Comparison of ENCODE assay signal across 8 mouse cellular contexts in the genomic region with DNA sequence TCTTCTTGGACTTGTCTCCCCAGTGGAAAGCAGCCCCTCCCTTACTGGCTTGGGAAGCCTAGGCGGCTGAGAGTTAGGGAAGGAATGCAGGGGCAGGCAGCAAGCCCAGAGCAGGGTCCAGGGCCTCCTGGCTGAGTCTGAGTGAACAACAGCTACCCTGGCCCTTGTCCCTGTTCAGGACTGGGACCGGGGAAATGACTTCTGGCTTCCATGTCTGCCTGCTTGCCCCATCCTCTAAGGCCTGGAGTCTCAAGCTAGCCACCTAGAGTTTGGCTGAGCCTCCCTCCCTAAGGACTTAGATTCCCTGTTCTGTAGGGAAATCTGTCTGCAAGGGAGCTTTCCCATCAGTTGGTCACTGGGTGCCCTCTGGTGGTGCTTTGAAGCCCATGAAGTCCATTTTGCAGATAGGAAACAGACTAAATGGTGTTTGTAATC. TPM values are rescaled to one million over a fixed set of nuclear protein-coding genes. Genes with fewer than 3 reads are reported as not detected.
DNase-seq lines count a peak whose midpoint lies in the region; ATAC-seq and TF ChIP-seq lines count a peak whose summit lies in the region.

No protein-coding gene starts in this region.

- H3K4me2 ChIP-seq in hindbrain, embryonic 13.5 days = no peak overlapping the region
- peak overlapping the region; percentile 90; the same call in 1 of the 2 replicates for H3K4me2 ChIP-seq in embryonic facial prominence, embryonic 14.5 days (ENCODE audit: low read depth, low read length)
- no peak overlapping the region for H3K4me2 ChIP-seq in hindbrain, postnatal 0 days (ENCODE audit: low read depth, low read length)
- peak overlapping the region; percentile 73 for H3K4me2 ChIP-seq in myocyte (ENCODE audit: low read depth)

- H3K79me2 ChIP-seq in myocyte (ENCODE audit: control insufficient read depth, insufficient read depth) = no peaks in the 10 kb centered on the region

- H3K27ac ChIP-seq in hindbrain, embryonic 10.5 days = no peak overlapping the region
- H3K27ac ChIP-seq in hindbrain, embryonic 13.5 days = no peak overlapping the region
- H3K27ac ChIP-seq in embryonic facial prominence, embryonic 14.5 days (replicated peaks; ENCODE audit: low read depth, low read length) = no peak overlapping the region
- peak overlapping the region; percentile 26; the same call in 1 of the 2 replicates for H3K27ac ChIP-seq in hindbrain, postnatal 0 days

- 9% methylated on average over 2 of the region's 2 CpGs for WGBS in hindbrain, embryonic 10.5 days
- 14% methylated on average over 2 of the region's 2 CpGs for WGBS in hindbrain, embryonic 13.5 days
- WGBS in embryonic facial prominence, embryonic 14.5 days = 8% methylated on average over 2 of the region's 2 CpGs
- WGBS in hindbrain, postnatal 0 days = 12% methylated on average over 2 of the region's 2 CpGs

- no peak overlapping the region for H3ac ChIP-seq in myocyte (ENCODE audit: control insufficient read depth, insufficient read length)

- intact Hi-C loops in left cerebral cortex, postnatal 10 days (cut with DNase I) = loop anchor here (2.0 to 5.0 kb wide), 2 partner anchors 59 to 82 kb away; a partner anchor contains a TSS

- no peak overlapping the region for H3K9ac ChIP-seq in hindbrain, embryonic 13.5 days
- no peak overlapping the region for H3K9ac ChIP-seq in embryonic facial prominence, embryonic 14.5 days (ENCODE audit: low read depth, low read length)
- no peak overlapping the region for H3K9ac ChIP-seq in hindbrain, postnatal 0 days (replicated peaks; ENCODE audit: low read length)

- ATAC-seq in hindbrain, embryonic 13.5 days (ENCODE audit: low FRiP score) = no peak
- no peak for ATAC-seq in embryonic facial prominence, embryonic 14.5 days (ENCODE audit: low read depth)
- ATAC-seq in hindbrain, postnatal 0 days = no peak

- H3K27me3 ChIP-seq in hindbrain, embryonic 10.5 days (ENCODE audit: insufficient read depth, poor library complexity, severe bottlenecking) = peaks cover 31% of the 10 kb centered on the region
- H3K27me3 ChIP-seq in hindbrain, embryonic 13.5 days = peaks cover 42% of the 10 kb centered on the region
- H3K27me3 ChIP-seq in embryonic facial prominence, embryonic 14.5 days (replicated peaks; ENCODE audit: control insufficient read depth, insufficient read depth, low read length) = peaks cover 4% of the 10 kb centered on the region; the same call in 1 of the 2 replicates
- H3K27me3 ChIP-seq in hindbrain, postnatal 0 days (ENCODE audit: insufficient read depth, low read length) = no peaks in the 10 kb centered on the region
- no peaks in the 10 kb centered on the region for H3K27me3 ChIP-seq in myocyte (ENCODE audit: control insufficient read depth, insufficient read depth, insufficient read length)

- H3K4me1 ChIP-seq in hindbrain, embryonic 10.5 days (replicated peaks) = peaks cover 28% of the 10 kb centered on the region
- H3K4me1 ChIP-seq in hindbrain, embryonic 13.5 days (replicated peaks) = peaks cover 11% of the 10 kb centered on the region
- H3K4me1 ChIP-seq in embryonic facial prominence, embryonic 14.5 days (ENCODE audit: control insufficient read depth, insufficient read depth, low read length) = no peaks in the 10 kb centered on the region
- H3K4me1 ChIP-seq in hindbrain, postnatal 0 days (ENCODE audit: insufficient read depth, low read length) = peaks cover 4% of the 10 kb centered on the region; the same call in 1 of the 2 replicates

- peak; percentile 46 for DNase-seq in hindbrain, embryonic 10.5 days (ENCODE audit: low spot score)
- peak; percentile 63 to 69 for DNase-seq in adrenal gland, adult 18-20 months (ENCODE audit: low spot score in 2 of 2)
- peak; percentile 87 for DNase-seq in embryonic facial prominence, embryonic 14.5 days (ENCODE audit: low spot score)
- DNase-seq in hindbrain, postnatal 0 days (ENCODE audit: low spot score) = peak; percentile 83
- peak; percentile 72 to 77 for DNase-seq in left cerebral cortex, postnatal 10 days (ENCODE audit: extremely low spot score in 1 of 2, low spot score in 2 of 2)
- DNase-seq in urinary bladder, postnatal 36 days (ENCODE audit: low spot score in 2 of 2) = peak; percentile 72 to 82

- TF ChIP-seq POLR2A in myocyte (IDR thresholded peaks at IDR 0.05; ENCODE audit: insufficient read length, low read depth) = no peak

- peak; percentile 84 for TF ChIP-seq CTCF in hindbrain, postnatal 0 days (IDR thresholded peaks at IDR 0.05; ENCODE audit: low read depth)

- H3K4me3 ChIP-seq in hindbrain, embryonic 10.5 days = no peak overlapping the region
- H3K4me3 ChIP-seq in hindbrain, embryonic 13.5 days = no peak overlapping the region
- no peak overlapping the region for H3K4me3 ChIP-seq in embryonic facial prominence, embryonic 14.5 days (ENCODE audit: low read depth, low read length)
- no peak overlapping the region for H3K4me3 ChIP-seq in hindbrain, postnatal 0 days (ENCODE audit: low read length)
- no peak overlapping the region for H3K4me3 ChIP-seq in myocyte

- H3K36me3 ChIP-seq in hindbrain, embryonic 10.5 days = peaks cover 14% of the 10 kb centered on the region
- peaks cover 16% of the 10 kb centered on the region for H3K36me3 ChIP-seq in hindbrain, embryonic 13.5 days
- peaks cover 10% of the 10 kb centered on the region; the same call in 1 of the 2 replicates for H3K36me3 ChIP-seq in embryonic facial prominence, embryonic 14.5 days (ENCODE audit: control insufficient read depth, insufficient read depth, low read length)
- H3K36me3 ChIP-seq in hindbrain, postnatal 0 days (ENCODE audit: insufficient read depth, low read length) = peaks cover 15% of the 10 kb centered on the region
- no peaks in the 10 kb centered on the region for H3K36me3 ChIP-seq in myocyte (ENCODE audit: control insufficient read depth, insufficient read depth)

- no peaks in the 10 kb centered on the region for H3K9me3 ChIP-seq in hindbrain, embryonic 10.5 days
- H3K9me3 ChIP-seq in hindbrain, embryonic 13.5 days = no peaks in the 10 kb centered on the region
- H3K9me3 ChIP-seq in embryonic facial prominence, embryonic 14.5 days (ENCODE audit: control insufficient read depth, low read length) = no peaks in the 10 kb centered on the region
- no peaks in the 10 kb centered on the region for H3K9me3 ChIP-seq in hindbrain, postnatal 0 days (ENCODE audit: low read length)

RNA-seq across cellular contexts. Expression of a gene that starts 1.3 kb away (rescaled TPM):
- polyA plus RNA-seq in hindbrain, embryonic 10.5 days (2016; fragmentation: Nextera tagmentation; extraction: Ambion mirVana) = 2.7 and 3.6 TPM in 2 replicates
- polyA plus RNA-seq in hindbrain, embryonic 13.5 days (2015; fragmentation: Nextera tagmentation; extraction: Ambion mirVana) = 2.2 and 2.3 TPM in 2 replicates
- 1 to 10 TPM; 3.0 to 5.1 TPM for total RNA-seq in adrenal gland, adult 18-20 months (2021)
- polyA plus RNA-seq in embryonic facial prominence, embryonic 14.5 days (2014; fragmentation: Nextera tagmentation; extraction: Ambion mirVana) = 11.5 and 12.7 TPM in 2 replicates
- total RNA-seq in hindbrain, postnatal 0 days (2014; rRNA removed) = 20.6 and 20.7 TPM in 2 replicates
- 10.6 and 12.4 TPM in 2 replicates for polyA plus RNA-seq in hindbrain, postnatal 0 days (2015; fragmentation: Nextera tagmentation; extraction: Ambion mirVana)
- 1 to 10 TPM; 2.1 to 5.2 TPM for total RNA-seq in left cerebral cortex, postnatal 10 days (2021)
- polyA plus RNA-seq in myocyte (2012; fragmentation: generic; extraction: Trizol) = 3.1 TPM

RNA-seq across cellular contexts. Expression of a gene that starts 16.9 kb away (rescaled TPM):
- polyA plus RNA-seq in hindbrain, embryonic 10.5 days (2016; fragmentation: Nextera tagmentation; extraction: Ambion mirVana) = 0.09 TPM in 1 of 2 replicates, not detected in the other
- polyA plus RNA-seq in hindbrain, embryonic 13.5 days (2015; fragmentation: Nextera tagmentation; extraction: Ambion mirVana) = 0.14 TPM in 1 of 2 replicates, not detected in the other
- under 1 TPM in 1 of 2 experiments, not detected in 1; 0.16 TPM for total RNA-seq in adrenal gland, adult 18-20 months (2021)
- polyA plus RNA-seq in embryonic facial prominence, embryonic 14.5 days (2014; fragmentation: Nextera tagmentation; extraction: Ambion mirVana) = 0.12 and 0.17 TPM in 2 replicates
- total RNA-seq in hindbrain, postnatal 0 days (2014; rRNA removed) = 0.40 TPM in 1 of 2 replicates, not detected in the other
- 0.08 TPM in 1 of 2 replicates, not detected in the other for polyA plus RNA-seq in hindbrain, postnatal 0 days (2015; fragmentation: Nextera tagmentation; extraction: Ambion mirVana)
- total RNA-seq in left cerebral cortex, postnatal 10 days (2021) = not detected
- polyA plus RNA-seq in myocyte (2012; fragmentation: generic; extraction: Trizol) = not detected

RNA-seq across cellular contexts. Expression of a gene that starts 32.7 kb away (rescaled TPM):
- 29.4 and 32.3 TPM in 2 replicates for polyA plus RNA-seq in hindbrain, embryonic 10.5 days (2016; fragmentation: Nextera tagmentation; extraction: Ambion mirVana)
- polyA plus RNA-seq in hindbrain, embryonic 13.5 days (2015; fragmentation: Nextera tagmentation; extraction: Ambion mirVana) = 26.1 and 28.0 TPM in 2 replicates
- total RNA-seq in adrenal gland, adult 18-20 months (2021) = 10 to 100 TPM; 14.8 to 23.3 TPM
- 30.6 and 31.0 TPM in 2 replicates for polyA plus RNA-seq in embryonic facial prominence, embryonic 14.5 days (2014; fragmentation: Nextera tagmentation; extraction: Ambion mirVana)
- 59.1 and 60.8 TPM in 2 replicates for total RNA-seq in hindbrain, postnatal 0 days (2014; rRNA removed)
- polyA plus RNA-seq in hindbrain, postnatal 0 days (2015; fragmentation: Nextera tagmentation; extraction: Ambion mirVana) = 34.2 TPM in 2 replicates
- 10 to 100 TPM; 27.4 to 27.8 TPM for total RNA-seq in left cerebral cortex, postnatal 10 days (2021)
- polyA plus RNA-seq in myocyte (2012; fragmentation: generic; extraction: Trizol) = 18.8 TPM

RNA-seq across cellular contexts. Expression of a gene that starts 38.0 kb away (rescaled TPM):
- polyA plus RNA-seq in hindbrain, embryonic 10.5 days (2016; fragmentation: Nextera tagmentation; extraction: Ambion mirVana) = 0.05 and 0.09 TPM in 2 replicates
- 0.08 TPM in 1 of 2 replicates, not detected in the other for polyA plus RNA-seq in hindbrain, embryonic 13.5 days (2015; fragmentation: Nextera tagmentation; extraction: Ambion mirVana)
- under 1 TPM; 0.07 to 0.86 TPM for total RNA-seq in adrenal gland, adult 18-20 months (2021)
- polyA plus RNA-seq in embryonic facial prominence, embryonic 14.5 days (2014; fragmentation: Nextera tagmentation; extraction: Ambion mirVana) = 0.57 and 0.67 TPM in 2 replicates
- total RNA-seq in hindbrain, postnatal 0 days (2014; rRNA removed) = 0.21 and 0.22 TPM in 2 replicates
- 0.08 and 0.10 TPM in 2 replicates for polyA plus RNA-seq in hindbrain, postnatal 0 days (2015; fragmentation: Nextera tagmentation; extraction: Ambion mirVana)
- under 1 TPM in 1 of 2 experiments, not detected in 1; 0.09 TPM for total RNA-seq in left cerebral cortex, postnatal 10 days (2021)
- polyA plus RNA-seq in myocyte (2012; fragmentation: generic; extraction: Trizol) = 5.2 TPM

RNA-seq across cellular contexts. Expression of a gene that starts 59.2 kb away (rescaled TPM):
- polyA plus RNA-seq in hindbrain, embryonic 10.5 days (2016; fragmentation: Nextera tagmentation; extraction: Ambion mirVana) = 92.1 and 95.3 TPM in 2 replicates
- polyA plus RNA-seq in hindbrain, embryonic 13.5 days (2015; fragmentation: Nextera tagmentation; extraction: Ambion mirVana) = 54.3 and 55.1 TPM in 2 replicates
- 10 to 100 TPM; 50.3 to 59.9 TPM for total RNA-seq in adrenal gland, adult 18-20 months (2021)
- polyA plus RNA-seq in embryonic facial prominence, embryonic 14.5 days (2014; fragmentation: Nextera tagmentation; extraction: Ambion mirVana) = 51.4 and 54.0 TPM in 2 replicates
- 41.9 and 45.4 TPM in 2 replicates for total RNA-seq in hindbrain, postnatal 0 days (2014; rRNA removed)
- polyA plus RNA-seq in hindbrain, postnatal 0 days (2015; fragmentation: Nextera tagmentation; extraction: Ambion mirVana) = 30.6 and 31.6 TPM in 2 replicates
- 10 to 100 TPM; 73.9 to 75.1 TPM for total RNA-seq in left cerebral cortex, postnatal 10 days (2021)
- 47.0 TPM for polyA plus RNA-seq in myocyte (2012; fragmentation: generic; extraction: Trizol)

Comparison
In these comparisons a context has a peak if more than half of its experiments do, and no peak if none do; other contexts are left out.
1. H3K4me2 ChIP-seq: peak in embryonic facial prominence, embryonic 14.5 days (single experiment) and myocyte (single experiment); none in hindbrain, embryonic 13.5 days (single experiment) and hindbrain, postnatal 0 days (single experiment).
2. Peak in every context shown above with its lines, with median percentiles within 50 percentile points of each other: DNase-seq.